Mouse (Mus musculus): ENCODE results near the gene Gm3448. TPM values are rescaled to one million over a fixed set of nuclear protein-coding genes. Genes with fewer than 3 reads are reported as not detected.
"Not testable (repeated sequence)": the region's sequence is repeated elsewhere in the genome, so short reads cannot be mapped to it uniquely, and the experiment has no call there.

The Gm3448 gene
- polyA plus RNA-seq, 1 experiment from 2014 or later, result 4.8 TPM

GRCm38 (mm10) chr17:15023878-15024492 lies 17.4 kb downstream of the Gm3448 start:
- H3K9me3 ChIP-seq; H3K4me3 ChIP-seq; H3K27me3 ChIP-seq (ENCODE audit: poor library complexity, severe bottlenecking); H3K4me1 ChIP-seq; H3K27ac ChIP-seq; DNase-seq (ENCODE audit: extremely low spot score, low spot score); H3K36me3 ChIP-seq (replicated peaks): not testable (repeated sequence)
- no CpG with 5 or more reads among the region's 97 CpGs for WGBS

- H3K4me3 ChIP-seq; H3K9me3 ChIP-seq; H3K36me3 ChIP-seq (replicated peaks); H3K4me1 ChIP-seq; DNase-seq (ENCODE audit: extremely low spot score, low spot score); H3K27ac ChIP-seq; H3K27me3 ChIP-seq (ENCODE audit: poor library complexity, severe bottlenecking): not testable (repeated sequence)
- 86% methylated on average over 3 of the region's 3 CpGs for WGBS
These were observed 19.7 kb downstream of the Gm3448 start for GRCm38 (mm10) chr17:15021503-15022220.

DNA sequence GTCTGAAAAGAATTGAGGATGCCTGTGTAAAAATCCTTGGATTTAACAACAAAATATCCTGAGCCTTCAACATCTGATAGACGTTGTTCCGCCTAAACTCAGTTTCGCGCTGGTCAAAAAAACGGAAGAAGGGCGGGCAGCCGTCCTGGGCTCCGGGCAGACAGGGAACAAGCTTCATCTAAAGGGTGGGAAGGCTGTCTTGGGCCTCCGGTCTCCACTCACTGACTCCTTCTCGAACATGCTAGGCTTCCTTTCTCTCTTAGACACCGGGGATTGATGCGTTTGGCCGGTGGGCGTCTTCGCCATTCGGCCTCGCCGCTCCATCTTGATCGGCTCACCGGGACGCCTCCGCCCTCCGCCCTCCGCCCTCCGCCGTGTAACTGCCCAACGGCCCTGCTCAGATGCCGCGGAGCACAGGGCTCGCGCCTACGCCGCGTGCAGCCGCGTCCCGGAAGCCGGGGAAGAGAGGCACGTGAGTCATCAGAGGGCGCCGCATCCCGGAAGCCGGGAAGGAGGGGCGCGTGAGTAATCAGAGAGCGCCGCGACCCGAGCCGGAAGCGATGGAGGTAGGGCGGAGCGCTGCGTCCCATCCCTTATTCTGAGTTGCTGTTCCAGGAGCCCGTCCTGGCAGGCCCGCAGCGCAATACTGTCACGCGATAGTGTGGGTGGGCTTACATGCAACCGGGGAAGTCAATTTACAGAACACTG lies 31.5 kb downstream of the Gm3448 start, which contains the start of gene Gm3435:
TSS of gene Gm3435 (plus strand) at position 471 of the 708 bp plus-strand sequence.
- not testable (repeated sequence) for H3K27me3 ChIP-seq (ENCODE audit: poor library complexity, severe bottlenecking); DNase-seq (ENCODE audit: extremely low spot score, low spot score); H3K27ac ChIP-seq; H3K4me1 ChIP-seq; H3K36me3 ChIP-seq (replicated peaks); H3K4me3 ChIP-seq; H3K9me3 ChIP-seq
- no CpG with 5 or more reads among the region's 60 CpGs for WGBS

DNA sequence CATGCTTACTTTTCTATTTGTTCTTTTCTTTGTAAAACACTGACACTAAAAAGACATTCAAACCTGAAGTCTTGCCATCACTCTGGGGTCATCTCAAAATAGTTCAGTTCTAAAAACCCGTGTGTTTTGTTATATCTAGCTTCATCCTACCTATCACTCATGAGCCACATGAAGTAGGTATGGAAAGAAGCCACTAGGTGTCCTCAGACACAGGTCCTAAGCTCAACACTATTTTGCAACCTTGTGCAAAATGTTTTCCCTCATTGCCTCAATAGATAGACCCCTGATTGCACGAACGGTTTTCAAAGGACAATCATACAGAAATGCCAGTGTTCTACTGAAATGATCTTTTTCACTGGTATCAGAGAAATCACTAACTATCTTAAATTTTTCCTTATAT lies 32.2 kb downstream of the Gm3448 start:
- H3K27ac ChIP-seq; H3K4me3 ChIP-seq; H3K27me3 ChIP-seq (ENCODE audit: poor library complexity, severe bottlenecking); H3K9me3 ChIP-seq; H3K36me3 ChIP-seq (replicated peaks); DNase-seq (ENCODE audit: extremely low spot score, low spot score); H3K4me1 ChIP-seq: not testable (repeated sequence)
- WGBS, result no CpG with 5 or more reads among the region's 3 CpGs

GRCm38 (mm10) chr17:15000047-15000446 lies 41.3 kb downstream of the Gm3448 start:
- not testable (repeated sequence) for H3K4me3 ChIP-seq; H3K27ac ChIP-seq; H3K9me3 ChIP-seq; H3K27me3 ChIP-seq (ENCODE audit: poor library complexity, severe bottlenecking); H3K4me1 ChIP-seq; H3K36me3 ChIP-seq (replicated peaks); DNase-seq (ENCODE audit: extremely low spot score, low spot score)
- no CpG with 5 or more reads among the region's 4 CpGs for WGBS

DNA sequence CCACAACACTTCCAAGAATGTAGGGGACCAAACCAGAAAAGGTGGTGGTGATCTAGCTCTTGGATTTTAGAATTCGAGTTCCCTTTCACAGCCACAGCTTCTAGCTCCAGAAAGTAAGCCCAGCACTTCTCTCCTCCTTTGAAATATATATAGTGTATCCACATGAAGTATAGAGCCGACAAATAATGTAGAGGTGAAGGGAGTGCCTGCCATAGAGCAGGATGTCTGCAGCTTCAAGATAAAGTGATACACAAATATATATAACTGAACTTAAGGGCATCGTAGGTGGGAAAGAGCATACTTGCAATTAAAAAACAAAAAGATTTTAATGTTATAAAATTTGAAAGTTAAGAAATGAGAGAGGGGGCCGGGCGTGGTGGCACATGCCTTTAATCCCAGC lies 47.2 kb downstream of the Gm3448 start:
- not testable (repeated sequence) for H3K27ac ChIP-seq; H3K4me1 ChIP-seq; H3K36me3 ChIP-seq (replicated peaks); H3K4me3 ChIP-seq; H3K27me3 ChIP-seq (ENCODE audit: poor library complexity, severe bottlenecking); DNase-seq (ENCODE audit: extremely low spot score, low spot score); H3K9me3 ChIP-seq
- no CpG with 5 or more reads among the region's 5 CpGs for WGBS

GRCm38 (mm10) chr17:14993139-14993832 lies 48.1 kb downstream of the Gm3448 start:
- not testable (repeated sequence) for H3K4me1 ChIP-seq; H3K27me3 ChIP-seq (ENCODE audit: poor library complexity, severe bottlenecking); H3K4me3 ChIP-seq; H3K9me3 ChIP-seq; H3K36me3 ChIP-seq (replicated peaks); H3K27ac ChIP-seq; DNase-seq (ENCODE audit: extremely low spot score, low spot score)
- no CpG with 5 or more reads among the region's 47 CpGs for WGBS

DNA sequence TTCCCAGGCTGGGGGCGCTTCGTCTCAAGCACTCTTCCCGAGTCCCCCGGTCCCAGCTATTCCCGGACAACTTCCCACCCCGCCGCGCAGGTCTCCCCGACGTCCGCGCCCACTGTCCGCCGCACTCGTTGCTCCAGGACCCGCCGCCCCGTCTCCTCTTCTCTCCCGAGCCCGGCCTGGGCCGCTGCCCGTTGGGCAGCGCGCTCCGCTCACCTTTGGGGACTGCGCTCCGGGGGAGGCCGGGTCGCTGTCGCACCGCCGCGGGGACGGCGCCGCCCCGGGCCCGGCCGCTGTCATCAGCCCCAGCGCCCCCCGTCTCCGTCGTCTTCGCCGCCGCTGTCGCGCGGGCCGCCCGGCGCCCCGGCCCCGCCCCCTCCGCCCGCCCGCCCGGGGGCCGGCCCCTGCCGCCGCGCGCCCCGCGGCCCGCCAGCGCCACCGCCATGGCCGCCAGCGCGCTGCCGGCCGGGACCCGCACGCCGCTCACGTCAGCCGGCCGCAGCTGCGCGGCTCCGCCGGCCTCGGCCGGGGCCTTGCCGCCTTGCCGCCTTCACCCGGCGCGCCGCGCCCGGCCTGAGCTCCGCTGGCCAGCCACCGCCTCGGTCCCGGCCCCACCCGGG lies 48.7 kb downstream of the Gm3448 start:
- not testable (repeated sequence) for H3K9me3 ChIP-seq; DNase-seq (ENCODE audit: extremely low spot score, low spot score); H3K4me3 ChIP-seq; H3K4me1 ChIP-seq; H3K27me3 ChIP-seq (ENCODE audit: poor library complexity, severe bottlenecking); H3K27ac ChIP-seq; H3K36me3 ChIP-seq (replicated peaks)
- WGBS, result no CpG with 5 or more reads among the region's 98 CpGs

- not testable (repeated sequence) for H3K9me3 ChIP-seq; H3K27ac ChIP-seq; H3K27me3 ChIP-seq (ENCODE audit: poor library complexity, severe bottlenecking); H3K36me3 ChIP-seq (replicated peaks); H3K4me1 ChIP-seq; H3K4me3 ChIP-seq; DNase-seq (ENCODE audit: extremely low spot score, low spot score)
- WGBS, result 87% methylated on average over 4 of the region's 5 CpGs
These were observed 51.1 kb downstream of the Gm3448 start for GRCm38 (mm10) chr17:14990116-14990702.

DNA sequence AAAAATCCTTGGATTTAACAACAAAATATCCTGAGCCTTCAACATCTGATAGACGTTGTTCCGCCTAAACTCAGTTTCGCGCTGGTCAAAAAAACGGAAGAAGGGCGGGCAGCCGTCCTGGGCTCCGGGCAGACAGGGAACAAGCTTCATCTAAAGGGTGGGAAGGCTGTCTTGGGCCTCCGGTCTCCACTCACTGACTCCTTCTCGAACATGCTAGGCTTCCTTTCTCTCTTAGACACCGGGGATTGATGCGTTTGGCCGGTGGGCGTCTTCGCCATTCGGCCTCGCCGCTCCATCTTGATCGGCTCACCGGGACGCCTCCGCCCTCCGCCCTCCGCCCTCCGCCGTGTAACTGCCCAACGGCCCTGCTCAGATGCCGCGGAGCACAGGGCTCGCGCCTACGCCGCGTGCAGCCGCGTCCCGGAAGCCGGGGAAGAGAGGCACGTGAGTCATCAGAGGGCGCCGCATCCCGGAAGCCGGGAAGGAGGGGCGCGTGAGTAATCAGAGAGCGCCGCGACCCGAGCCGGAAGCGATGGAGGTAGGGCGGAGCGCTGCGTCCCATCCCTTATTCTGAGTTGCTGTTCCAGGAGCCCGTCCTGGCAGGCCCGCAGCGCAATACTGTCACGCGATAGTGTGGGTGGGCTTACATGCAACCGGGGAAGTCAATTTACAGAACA lies 62.8 kb downstream of the Gm3448 start, which contains the start of the genes 9030025P20Rik and Gm3417:
TSS of gene 9030025P20Rik (plus strand) at position 107 of the 677 bp plus-strand sequence.
TSS of gene Gm3417 (minus strand) at position 429 of the 677 bp plus-strand sequence.
- WGBS, result no CpG with 5 or more reads among the region's 60 CpGs
- H3K9me3 ChIP-seq; DNase-seq (ENCODE audit: extremely low spot score, low spot score); H3K36me3 ChIP-seq (replicated peaks); H3K4me1 ChIP-seq; H3K27ac ChIP-seq; H3K27me3 ChIP-seq (ENCODE audit: poor library complexity, severe bottlenecking): not testable (repeated sequence)
- peak within 1 kb of the TSS; percentile 37; the same call in 1 of the 2 replicates for H3K4me3 ChIP-seq

- 6% methylated on average over 4 of the region's 7 CpGs for WGBS
- not testable (repeated sequence) for DNase-seq (ENCODE audit: extremely low spot score, low spot score); H3K27me3 ChIP-seq (ENCODE audit: poor library complexity, severe bottlenecking); H3K27ac ChIP-seq; H3K4me1 ChIP-seq; H3K9me3 ChIP-seq; H3K36me3 ChIP-seq (replicated peaks)
- H3K4me3 ChIP-seq, result peak overlapping the region; percentile 37; the same call in 1 of the 2 replicates
These were observed 63.5 kb downstream of the Gm3448 start for GRCm38 (mm10) chr17:14977718-14978361.

Measured in forebrain, embryonic 10.5 days (tissue).